Mouse (Mus musculus) embryo, embryonic 9.5 days (tissue): ENCODE results near the gene Map3k4.
"Not testable (repeated sequence)": the region's sequence is repeated elsewhere in the genome, so short reads cannot be mapped to it uniquely, and the experiment has no call there.

Experiments
- DNase-seq: peaks from one replicate; pipeline ENCODE4 v3.0.0-alpha.2; 2017; ENCODE audit errors: extremely low spot score

The Map3k4 gene

DNA sequence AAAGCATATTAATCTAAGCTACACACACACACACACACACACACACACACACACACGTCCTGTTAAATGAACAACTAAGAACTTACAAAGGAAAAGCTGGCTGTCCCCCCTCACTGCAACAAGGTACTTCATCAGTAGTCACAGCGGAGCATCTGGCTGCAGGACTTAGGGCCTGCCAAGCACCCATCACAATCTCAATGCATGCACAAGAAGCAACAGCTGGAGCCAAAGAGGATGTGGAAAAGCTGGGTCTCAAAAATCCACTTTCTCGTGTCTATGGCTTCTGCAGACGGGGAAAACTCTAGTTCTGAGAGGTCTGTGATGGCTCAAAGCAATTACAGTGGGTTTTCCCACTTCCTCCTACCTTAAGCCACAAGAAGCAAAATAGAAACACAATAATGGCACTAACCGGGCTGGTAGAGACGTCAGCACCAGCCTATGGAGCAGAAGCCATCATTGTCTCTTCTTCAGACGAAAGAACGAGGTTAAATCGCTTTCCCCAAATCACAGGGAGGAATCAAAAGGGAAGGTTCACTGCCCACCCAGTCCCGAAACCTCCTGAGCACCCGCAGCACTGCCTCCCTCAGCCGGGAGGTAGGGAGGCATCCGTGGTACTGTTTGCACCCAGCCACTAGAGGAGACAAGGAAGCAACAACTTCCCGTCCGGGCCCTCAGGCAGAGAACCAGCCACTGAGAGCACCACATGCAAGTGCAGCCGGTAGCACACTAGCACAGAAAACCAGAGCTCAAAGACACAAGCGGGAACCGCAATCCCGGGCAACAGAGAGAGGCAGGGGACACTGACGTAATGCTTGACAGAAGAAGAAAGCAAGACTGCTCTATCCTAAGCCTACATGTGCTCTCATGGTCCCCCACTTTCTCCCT lies 11.1 kb downstream of the Map3k4 start:
- no peak for DNase-seq

DNA sequence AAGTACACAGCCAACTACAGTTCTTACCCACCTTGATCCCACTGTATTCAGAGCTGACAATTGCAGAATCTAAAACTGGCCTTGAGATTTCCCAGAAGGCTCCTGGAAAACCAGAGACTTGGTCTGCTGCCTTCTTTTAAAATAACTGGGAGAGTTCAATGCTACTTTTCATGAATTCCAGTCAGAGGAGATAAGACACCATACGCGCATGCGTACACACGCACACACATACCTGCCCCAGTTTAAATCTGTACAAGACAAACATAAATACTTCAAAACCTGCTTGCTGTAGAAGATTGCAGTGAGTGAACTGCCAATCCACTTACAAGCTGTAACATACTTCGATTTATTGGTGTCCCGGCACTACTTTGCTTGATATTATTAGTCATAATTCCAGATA lies 13.9 kb downstream of the Map3k4 start:
- DNase-seq = no peak

DNA sequence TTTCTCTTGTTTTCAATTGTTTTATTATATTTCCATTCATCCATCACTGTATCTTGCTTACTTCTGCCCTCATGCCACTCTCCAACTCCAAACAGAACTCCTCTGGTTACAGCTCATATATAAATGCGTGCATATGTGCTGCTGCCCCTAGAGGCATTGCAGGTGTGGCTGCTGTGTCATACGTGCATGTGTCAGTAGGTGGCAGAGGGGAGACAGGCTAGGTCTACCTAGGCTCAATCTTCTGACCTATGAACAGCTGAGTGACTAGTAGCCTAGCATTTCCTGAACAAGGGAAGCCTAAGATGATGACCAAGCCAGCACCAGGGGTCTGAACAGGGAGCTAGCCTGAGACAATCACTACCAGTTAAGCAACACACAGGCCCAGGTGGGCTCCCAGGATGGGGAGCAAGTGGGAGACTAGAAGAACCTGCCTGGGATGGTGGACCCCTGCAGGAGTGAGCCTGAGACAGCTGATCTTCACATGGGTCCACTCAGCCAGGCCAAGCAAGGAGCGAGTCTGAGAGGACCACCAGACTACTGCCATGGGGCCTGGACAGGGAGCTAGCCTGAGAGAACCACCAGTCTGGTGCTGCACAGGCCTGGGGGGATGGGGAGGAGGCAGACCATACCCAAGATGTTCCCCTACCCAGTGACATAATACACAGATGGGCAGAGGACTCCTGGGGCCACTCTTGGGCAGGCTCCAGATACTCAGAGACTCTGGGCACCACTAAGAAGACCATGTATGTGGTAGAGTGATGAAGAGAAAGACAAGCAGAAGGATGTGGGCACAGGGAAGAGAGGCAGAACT lies 17.5 kb downstream of the Map3k4 start:
- no peak for DNase-seq

DNA sequence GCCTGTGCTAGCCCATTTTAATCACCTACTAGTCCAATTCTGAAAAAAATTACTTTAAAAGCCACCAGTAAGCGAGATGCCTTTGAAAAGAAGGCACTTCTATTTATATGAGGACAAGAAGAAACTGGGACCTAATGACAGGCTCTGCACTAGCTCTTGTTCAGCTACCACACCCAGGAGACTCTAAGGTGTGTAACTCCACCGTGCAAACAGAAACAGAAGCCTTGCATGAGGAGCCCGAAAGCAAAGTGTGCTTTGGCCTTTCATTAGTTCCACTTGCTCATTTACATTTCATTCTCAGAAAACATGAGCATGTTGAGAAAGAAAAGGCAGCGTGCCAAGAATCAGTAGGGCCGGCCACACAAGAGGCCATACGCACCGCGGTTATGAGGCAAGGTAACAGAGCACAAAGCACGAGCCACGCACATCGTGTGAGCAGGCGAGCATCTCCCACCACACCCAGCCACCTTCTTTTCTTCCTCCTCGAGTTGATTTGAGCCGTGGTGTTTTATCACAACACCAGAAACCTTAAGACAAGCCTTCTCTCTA lies 18.4 kb downstream of the Map3k4 start:
- DNase-seq = no peak

DNA sequence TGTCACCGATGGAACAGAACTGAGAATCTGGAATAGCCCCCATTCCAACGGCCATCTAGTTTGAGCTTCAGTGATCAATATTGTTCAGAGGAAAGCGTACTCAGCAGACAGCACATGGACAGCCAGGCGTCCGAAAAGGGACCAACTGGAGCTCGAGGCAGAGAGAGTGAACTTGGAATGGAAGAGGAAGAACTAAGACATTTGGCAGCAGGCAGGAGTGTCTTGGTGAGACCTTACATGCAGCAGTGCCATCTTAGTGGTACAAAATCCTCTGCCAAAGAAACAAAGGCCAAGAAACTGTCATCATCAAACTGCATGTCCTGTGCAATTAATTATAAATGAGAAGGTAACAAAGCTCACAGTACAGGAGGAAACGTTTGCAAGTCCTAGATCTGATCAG lies 19.2 kb downstream of the Map3k4 start:
- no peak for DNase-seq

DNA sequence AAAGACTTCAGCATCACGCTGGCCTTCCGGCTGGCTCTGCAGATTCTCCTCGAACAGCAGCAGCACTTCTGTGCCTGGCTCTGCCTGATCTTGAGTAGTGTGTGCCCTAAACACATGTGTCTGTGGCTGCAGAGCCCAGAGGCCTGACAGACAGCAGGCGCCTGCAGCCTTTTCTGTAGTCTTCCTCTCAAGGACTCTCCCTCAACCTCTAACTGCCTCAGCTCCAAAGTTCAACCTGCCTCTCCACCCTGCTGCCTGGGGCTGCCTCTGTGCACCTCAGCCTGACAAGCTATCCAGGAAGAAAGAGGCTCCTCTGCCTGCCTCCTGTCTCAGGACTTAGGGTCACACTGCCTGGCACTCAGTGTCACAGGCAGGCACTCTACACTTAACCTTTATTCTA lies 20.6 kb downstream of the Map3k4 start:
- no peak for DNase-seq

DNA sequence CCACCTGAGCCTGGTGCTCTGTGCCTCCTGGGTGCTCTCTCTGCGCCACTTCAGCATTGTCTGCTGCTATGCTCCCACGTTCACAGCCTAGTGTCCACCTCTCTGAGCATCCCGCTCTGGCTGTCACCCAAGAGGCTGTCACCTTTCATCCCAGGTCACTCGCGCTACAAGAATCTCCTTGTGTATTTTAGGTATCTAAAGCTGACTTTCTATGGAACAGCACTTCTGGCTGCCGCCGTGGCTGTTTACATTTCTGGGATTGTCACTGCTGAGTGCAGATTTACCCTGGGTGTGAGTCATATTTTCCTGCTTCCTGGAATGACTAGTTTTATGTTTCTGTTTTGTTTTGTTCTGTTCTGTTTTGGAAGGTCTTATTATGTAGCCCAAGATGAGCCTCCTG lies 21.3 kb downstream of the Map3k4 start:
- DNase-seq = no peak

DNA sequence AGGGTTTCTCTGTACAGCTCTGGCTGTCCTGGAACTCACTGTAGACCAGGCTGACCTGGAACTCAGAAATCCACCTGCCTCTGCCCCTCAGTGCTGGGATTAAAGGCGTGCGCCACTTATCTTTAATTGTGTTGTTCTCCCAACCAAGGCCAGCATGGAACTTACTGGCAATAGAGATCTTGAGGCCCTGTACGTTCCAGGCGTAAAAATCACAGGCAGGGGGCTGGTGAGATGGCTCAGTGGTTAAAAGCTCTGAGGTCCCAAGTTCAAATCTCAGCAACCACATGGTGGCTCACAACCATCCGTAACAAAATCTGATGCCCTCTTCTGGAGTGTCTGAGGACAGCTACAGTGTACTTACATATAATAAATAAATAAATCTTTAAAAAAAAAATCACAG lies 22.7 kb downstream of the Map3k4 start:
- DNase-seq = not testable (repeated sequence)

DNA sequence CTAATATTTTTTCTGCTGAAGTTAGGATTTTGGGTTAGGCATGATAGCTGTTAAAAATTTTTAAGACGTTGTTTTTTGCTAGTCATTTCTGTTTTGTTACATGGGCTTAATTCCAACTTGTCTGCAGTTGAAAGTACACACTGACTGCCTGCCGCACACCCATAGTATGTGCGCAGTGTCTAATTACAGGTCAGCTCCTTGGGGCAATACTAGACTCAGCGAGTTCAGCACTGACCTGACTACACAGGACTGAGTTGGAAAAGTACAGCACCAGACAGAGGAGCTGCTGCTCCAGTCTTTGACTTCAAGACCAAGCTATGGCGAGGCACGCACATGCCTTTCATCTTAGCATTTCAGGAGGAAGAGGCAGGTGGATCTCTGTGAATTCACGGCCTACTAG lies 24.2 kb downstream of the Map3k4 start:
- no peak for DNase-seq

DNA sequence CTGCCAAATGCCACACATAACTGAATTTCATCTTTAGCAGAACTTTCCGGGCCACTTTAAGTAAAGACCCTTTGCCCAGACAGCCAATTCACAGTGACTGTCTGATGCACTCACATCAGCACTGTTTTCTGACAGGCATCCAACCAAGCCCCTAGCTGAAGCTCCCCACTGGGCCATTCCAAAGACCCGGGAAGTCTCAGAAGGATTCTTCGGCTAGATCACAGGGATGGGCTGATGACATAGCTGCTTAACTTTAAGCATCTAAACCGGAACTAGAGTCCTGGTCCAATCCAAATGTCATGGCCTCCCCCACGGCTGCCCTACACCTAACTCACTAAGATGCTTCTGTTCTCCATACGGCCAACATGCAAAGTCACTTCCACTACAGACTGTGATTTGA lies 25.0 kb downstream of the Map3k4 start:
- DNase-seq = no peak

DNA sequence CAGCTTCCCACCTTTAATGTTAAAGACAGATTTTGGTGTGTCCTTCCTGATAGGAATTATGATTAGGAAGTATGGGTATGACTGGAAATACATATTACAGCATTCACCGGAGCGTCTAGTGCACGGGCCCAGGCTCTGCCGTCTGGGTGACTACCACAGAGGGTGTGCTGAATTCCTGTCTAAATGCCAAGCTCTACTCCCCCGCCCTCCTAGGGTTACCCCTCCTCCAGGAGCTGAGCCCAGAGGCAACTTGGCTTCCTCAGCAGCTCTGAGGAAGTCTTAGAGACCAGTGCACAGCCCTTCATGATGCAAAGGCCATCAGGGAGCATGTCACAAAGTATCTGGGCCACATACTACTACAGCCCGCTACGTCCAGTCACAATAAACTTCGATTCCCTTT lies 25.7 kb downstream of the Map3k4 start:
- no peak for DNase-seq

DNA sequence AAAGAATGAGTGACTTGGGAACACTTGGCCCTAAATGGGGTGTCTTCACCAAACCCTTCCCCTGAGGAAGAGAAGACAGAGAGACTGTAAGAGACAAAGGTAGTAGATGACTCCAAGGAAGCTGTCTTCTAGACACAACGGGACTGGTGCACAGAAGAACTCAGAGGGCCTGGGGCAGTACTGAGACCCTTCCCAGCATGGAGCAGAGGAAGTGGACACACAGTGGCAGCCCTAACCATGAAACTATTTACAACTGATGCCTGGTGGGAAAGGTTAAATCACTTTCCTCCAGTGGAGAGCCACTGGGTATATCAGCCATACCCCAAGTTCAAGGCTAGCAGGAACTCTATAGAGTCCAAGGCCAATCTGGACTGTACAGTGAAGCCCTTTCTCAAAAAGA lies 26.2 kb downstream of the Map3k4 start:
- DNase-seq = no peak

DNA sequence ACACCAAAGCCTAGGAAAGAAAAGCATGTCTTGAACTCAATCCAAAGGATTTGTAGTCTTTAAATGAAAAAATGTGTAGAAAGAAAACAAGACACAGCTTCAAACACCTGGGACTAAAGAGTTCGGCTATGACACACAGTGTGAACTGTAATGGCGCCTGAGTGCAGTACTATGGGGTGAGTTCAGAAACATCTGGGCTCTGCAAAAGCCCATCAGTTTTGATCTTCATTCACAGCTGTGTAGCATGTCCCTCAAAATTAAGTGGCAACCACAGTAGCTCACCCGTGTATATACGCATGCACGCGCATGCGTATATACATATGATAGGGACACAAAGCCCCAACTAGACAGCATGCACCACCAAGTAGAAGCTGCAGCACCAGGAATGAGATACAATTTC lies 27.4 kb downstream of the Map3k4 start:
- no peak for DNase-seq

DNA sequence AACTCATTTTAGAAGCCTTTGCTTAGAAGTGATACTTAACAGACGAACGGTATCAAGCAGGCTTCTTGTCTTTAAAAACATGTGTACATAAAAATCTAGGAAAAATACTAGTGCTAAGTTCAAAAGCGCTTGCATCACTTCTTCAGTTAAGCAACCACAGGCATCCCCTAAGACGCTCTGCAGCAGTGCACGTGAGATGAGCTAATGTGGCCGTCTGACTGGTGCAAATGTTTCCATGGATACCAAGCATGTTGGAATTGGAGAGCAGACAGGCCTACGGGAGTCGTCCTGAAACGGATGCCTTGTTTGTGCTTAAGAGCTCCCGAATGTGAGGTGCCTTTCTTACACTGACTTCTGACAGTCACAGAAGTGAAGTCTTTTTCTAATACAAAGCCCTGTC lies 27.9 kb downstream of the Map3k4 start:
- peak; percentile 12 for DNase-seq

DNA sequence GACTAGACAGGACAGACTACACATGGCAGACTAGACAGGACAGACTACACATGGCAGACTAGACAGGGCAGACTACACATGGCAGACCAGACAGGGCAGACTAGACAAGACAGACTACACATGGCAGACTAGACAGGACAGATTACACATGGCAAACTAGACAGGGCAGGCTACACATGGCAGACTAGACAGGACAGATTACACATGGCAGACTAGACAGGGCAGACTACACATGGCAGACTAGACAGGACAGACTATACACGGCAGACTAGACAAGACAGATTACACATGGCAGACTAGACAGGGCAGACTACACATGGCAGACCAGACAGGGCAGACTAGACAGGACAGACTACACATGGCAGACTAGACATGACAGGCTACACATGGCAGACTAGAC lies 28.8 kb downstream of the Map3k4 start:
- not testable (repeated sequence) for DNase-seq

DNA sequence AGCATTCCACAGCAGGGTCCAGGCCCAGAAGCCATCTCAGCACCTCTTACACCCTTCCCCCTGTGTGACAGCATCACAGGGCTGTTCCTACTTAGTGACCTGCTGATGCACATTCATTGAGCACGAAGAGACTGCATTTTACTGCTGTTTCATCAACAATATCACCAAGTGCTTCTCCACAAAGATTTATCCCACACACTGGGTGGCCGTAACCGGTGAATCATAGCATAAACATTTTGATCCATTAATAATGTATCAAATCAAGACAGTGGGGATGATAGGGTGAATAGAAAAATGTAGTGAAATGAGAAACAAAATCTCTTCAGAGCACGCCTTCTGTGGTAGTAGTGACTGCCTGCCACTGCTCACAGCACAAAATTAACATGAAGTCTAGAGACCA lies 29.7 kb downstream of the Map3k4 start:
- DNase-seq = no peak

DNA sequence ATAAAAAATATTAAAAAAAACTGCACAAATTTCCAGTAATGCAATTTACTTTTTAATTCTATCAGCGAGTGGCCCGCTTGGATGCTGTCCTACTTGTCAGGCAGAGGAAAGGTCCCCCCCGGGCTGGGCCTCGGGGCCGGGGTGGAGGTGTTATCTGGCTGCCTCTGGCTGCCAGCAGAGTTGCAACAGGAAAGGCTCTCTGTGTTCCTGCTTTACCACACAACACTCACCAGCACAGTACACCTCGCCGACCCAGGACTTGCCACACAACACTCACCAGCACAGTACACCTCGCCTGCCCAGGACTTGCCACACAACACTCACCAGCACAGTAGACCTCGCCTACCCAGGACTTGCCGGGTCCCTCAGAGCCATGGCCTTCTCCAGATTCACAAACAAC lies 38.8 kb downstream of the Map3k4 start:
- DNase-seq = no peak

DNA sequence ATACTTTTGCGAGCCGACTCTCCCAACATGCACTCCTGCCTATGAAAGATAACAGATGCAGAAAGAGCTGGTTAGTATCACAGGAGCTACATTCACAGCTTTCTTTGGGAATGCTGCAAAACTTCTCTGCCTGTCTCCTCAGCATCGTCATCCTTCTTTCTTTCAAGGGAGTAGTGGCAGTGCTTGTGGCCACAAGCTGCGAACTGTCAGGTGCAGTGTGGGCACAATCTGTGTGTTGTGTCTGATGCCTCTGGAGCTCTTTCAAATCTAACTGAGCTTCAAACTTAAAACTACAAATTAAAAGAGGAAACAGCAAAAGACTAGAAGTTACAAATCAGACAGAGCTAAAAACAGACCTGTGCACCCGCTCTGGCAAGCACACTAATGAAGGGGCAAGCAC lies 40.5 kb downstream of the Map3k4 start:
- DNase-seq = no peak

DNA sequence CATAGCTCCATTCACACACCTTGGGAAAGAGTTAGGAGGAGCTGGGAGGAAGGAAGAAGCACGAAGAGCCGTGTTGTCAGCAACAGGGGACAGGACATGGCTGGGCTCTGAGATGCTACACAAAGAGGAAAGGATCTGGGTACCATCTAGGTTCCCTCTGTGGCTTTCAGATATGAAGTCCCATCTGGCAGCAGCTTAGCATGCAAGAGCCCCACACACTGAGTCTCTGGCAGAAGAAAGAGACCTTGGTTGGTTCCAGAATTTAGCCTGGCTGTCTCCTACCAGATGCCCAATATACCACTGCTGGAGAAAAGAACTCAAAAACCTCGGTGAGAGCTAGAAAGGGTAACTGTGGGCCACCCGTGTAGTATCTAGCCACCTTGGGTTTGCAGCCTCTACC lies 41.3 kb downstream of the Map3k4 start:
- DNase-seq = no peak

DNA sequence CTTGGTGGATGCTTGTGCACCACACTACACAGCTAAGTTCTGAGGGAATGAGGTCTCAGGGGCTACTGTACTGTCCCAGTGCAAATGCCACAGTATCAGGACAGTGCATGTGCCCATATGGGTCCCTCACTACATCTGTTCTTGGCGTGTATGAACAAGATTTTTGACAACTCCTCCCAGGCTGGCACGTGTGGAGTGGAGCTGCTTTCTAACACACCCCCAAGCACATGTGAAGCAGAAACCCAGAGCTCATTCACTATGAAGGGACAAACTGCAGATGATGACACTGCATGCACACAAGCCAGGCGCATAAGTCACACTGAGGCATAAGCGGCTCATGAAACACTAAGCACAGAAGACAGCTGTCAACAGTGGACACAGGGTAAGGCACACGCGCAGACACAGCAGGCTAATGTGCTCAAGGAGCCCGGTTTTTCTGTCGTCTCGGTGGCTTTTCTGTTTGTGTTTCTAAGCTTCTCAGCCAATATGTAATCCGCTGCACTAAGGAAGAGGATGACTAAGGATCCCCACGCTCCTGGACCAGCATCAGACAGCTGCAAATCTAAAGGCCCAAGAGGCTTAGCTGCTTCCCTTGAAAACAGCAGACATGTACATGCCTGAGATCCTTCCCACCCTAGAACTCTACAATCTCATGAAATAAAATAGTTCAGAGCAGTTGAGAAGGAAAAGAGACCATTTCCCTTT lies 41.9 kb downstream of the Map3k4 start:
- DNase-seq = no peak

DNA sequence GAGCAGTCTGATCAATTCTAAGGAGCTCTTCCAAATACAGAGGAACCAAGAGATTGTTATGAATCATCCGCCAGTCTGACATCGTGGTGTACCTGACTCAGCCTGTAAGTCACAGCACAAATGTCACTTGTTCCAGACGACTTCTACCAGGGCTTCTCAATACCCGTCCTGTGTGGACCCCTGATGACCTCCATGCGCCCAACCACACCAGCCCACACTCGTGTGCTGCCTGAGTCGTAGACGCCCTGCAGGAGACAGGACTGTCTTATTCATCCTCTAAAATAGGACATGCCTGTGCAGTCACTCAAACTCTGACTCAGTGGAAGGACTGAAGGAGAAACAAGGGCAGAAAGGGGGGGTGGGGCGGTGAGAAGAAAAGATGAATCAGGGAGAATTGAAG lies 42.8 kb downstream of the Map3k4 start:
- no peak for DNase-seq

DNA sequence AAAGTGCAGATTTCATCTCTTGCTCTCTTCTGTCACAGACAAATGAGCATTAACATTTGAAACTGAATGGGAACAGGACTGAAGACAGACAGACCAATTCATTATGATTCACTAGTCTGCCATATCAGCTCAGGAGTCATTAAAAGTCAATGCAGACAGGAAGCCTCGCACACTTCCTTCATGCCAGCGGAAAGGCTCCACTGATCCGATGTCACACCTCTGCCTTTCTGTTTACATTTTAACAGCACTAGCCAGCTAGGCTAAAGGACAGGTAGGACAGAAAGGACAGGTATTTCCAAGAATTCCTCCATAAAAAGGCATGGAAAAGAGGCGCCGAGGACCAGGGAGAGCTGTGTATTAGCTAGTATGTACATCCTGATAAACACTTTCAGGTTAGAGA lies 45.6 kb downstream of the Map3k4 start:
- DNase-seq = no peak
